Mouse (Mus musculus): Measurements from ENCODE around the gene Ifit1bl2.
A peak's percentile ranks its signal among the peaks of the same experiment; 100 is the strongest.
"Not testable (repeated sequence)": the region's sequence is repeated elsewhere in the genome, so short reads cannot be mapped to it uniquely, and the experiment has no call there.

Ifit1bl2 gene

GRCm38 (mm10) chr19:34607237-34608051, 33.1 kb downstream of the Ifit1bl2 start, which contains the start of gene Ifit3b:
Gene Ifit3b (plus strand): TSS chr19:34607970.
- DNase-seq: not testable (repeated sequence)

- DNase-seq: no peak
These were observed 35.1 kb downstream of the Ifit1bl2 start for GRCm38 (mm10) chr19:34605472-34605871.

- not testable (repeated sequence) for DNase-seq
These were observed 38.7 kb downstream of the Ifit1bl2 start, which contains the start of gene Ifit1bl1 for GRCm38 (mm10) chr19:34601888-34602287. Gene Ifit1bl1 (minus strand): TSS chr19:34601956.

GRCm38 (mm10) chr19:34599250-34599649, 41.3 kb downstream of the Ifit1bl2 start:
- not testable (repeated sequence) for DNase-seq

- DNase-seq: peak; percentile 53
These were observed 42.2 kb downstream of the Ifit1bl2 start for GRCm38 (mm10) chr19:34598341-34598740.

GRCm38 (mm10) chr19:34596811-34597210, 43.7 kb downstream of the Ifit1bl2 start:
- DNase-seq: no peak

GRCm38 (mm10) chr19:34594523-34594922, 46.0 kb downstream of the Ifit1bl2 start:
- not testable (repeated sequence) for DNase-seq

- no peak for DNase-seq
These were observed 47.1 kb downstream of the Ifit1bl2 start for GRCm38 (mm10) chr19:34593456-34593855.

- DNase-seq: no peak
These were observed 51.6 kb downstream of the Ifit1bl2 start for GRCm38 (mm10) chr19:34588959-34589358.

- not testable (repeated sequence) for DNase-seq
These were observed 52.4 kb downstream of the Ifit1bl2 start for GRCm38 (mm10) chr19:34587898-34588692.

- not testable (repeated sequence) for DNase-seq
These were observed 54.6 kb downstream of the Ifit1bl2 start for GRCm38 (mm10) chr19:34585740-34586458.

- not testable (repeated sequence) for DNase-seq
These were observed 57.3 kb downstream of the Ifit1bl2 start, which contains the start of gene Ifit3 for GRCm38 (mm10) chr19:34583126-34583766. Gene Ifit3 (plus strand): TSS chr19:34583531.

GRCm38 (mm10) chr19:34582696-34583095, 57.8 kb downstream of the Ifit1bl2 start:
- DNase-seq: not testable (repeated sequence)

GRCm38 (mm10) chr19:34577121-34577520, 63.4 kb downstream of the Ifit1bl2 start:
- no peak for DNase-seq

GRCm38 (mm10) chr19:34573650-34574049, 66.9 kb downstream of the Ifit1bl2 start:
- DNase-seq: no peak

- DNase-seq: no peak
These were observed 69.5 kb downstream of the Ifit1bl2 start for GRCm38 (mm10) chr19:34571080-34571479.

- peak; percentile 48 for DNase-seq
These were observed 70.6 kb downstream of the Ifit1bl2 start for GRCm38 (mm10) chr19:34569896-34570476.

- no peak for DNase-seq
These were observed 71.3 kb downstream of the Ifit1bl2 start for GRCm38 (mm10) chr19:34568988-34569895.
